Mouse (Mus musculus) C2C12 (cell line): ENCODE data around the gene Plin5. TPM values are rescaled to one million over a fixed set of nuclear protein-coding genes. Genes with fewer than 3 reads are reported as not detected.

Experiments
- H3K27me3 ChIP-seq: one replicate; pipeline ENCODE4 v1.6.1; 2011; ENCODE audit not compliant: control insufficient read depth, insufficient read depth, insufficient read length
- H3K36me3 ChIP-seq: one replicate; pipeline ENCODE4 v1.6.1; 2011; ENCODE audit not compliant: control insufficient read depth, insufficient read depth
- H3K4me3 ChIP-seq: one replicate; pipeline ENCODE4 v1.5.1; 2011; ENCODE audit warnings: mild to moderate bottlenecking, control low read depth; ENCODE audit not compliant: poor library complexity, insufficient read depth, severe bottlenecking
- H3K79me2 ChIP-seq: one replicate; pipeline ENCODE4 v1.6.1; 2011; ENCODE audit not compliant: control insufficient read depth, insufficient read depth
- H3K79me3 ChIP-seq: one replicate; pipeline ENCODE4 v1.6.1; 2011; ENCODE audit warnings: low read depth, control low read depth
- H3ac ChIP-seq: one replicate; pipeline ENCODE3; 2011; ENCODE audit warnings: low read depth; ENCODE audit not compliant: control insufficient read depth, insufficient read length
- CEBPB ChIP-seq: IDR thresholded peaks from one replicate; pipeline ENCODE4 v1.6.1; 2011; ENCODE audit warnings: low read depth, mild to moderate bottlenecking, control low read depth, moderate library complexity
- CTCF ChIP-seq: IDR thresholded peaks from one replicate; pipeline ENCODE4 v1.5.1; 2011; ENCODE audit not compliant: control insufficient read depth, insufficient read depth, insufficient read length
- FOSL1 ChIP-seq: IDR thresholded peaks from one replicate; pipeline ENCODE4 v1.8.0; 2011; ENCODE audit warnings: mild to moderate bottlenecking, low read length; ENCODE audit not compliant: poor library complexity, insufficient read depth, severe bottlenecking
- MAX ChIP-seq: IDR thresholded peaks from one replicate; pipeline ENCODE4 v1.6.1; 2011; ENCODE audit warnings: mild to moderate bottlenecking, control low read depth
- MYOD1 ChIP-seq: IDR thresholded peaks from one replicate; pipeline ENCODE4 v1.6.1; 2011; ENCODE audit warnings: low read depth; ENCODE audit not compliant: control insufficient read depth, insufficient read length
- MYOG ChIP-seq: IDR thresholded peaks from one replicate; pipeline ENCODE4 v1.6.1; 2011; ENCODE audit not compliant: control insufficient read depth, insufficient read length; ENCODE audit errors: extremely low read depth
- USF1 ChIP-seq: IDR thresholded peaks from one replicate; pipeline ENCODE4 v1.6.1; 2011; ENCODE audit warnings: low read depth, mild to moderate bottlenecking, control low read depth, moderate library complexity
- polyA plus RNA-seq: library from polyadenylated mRNA; unstranded; fragments of >200 nt; fragmentation: generic; extraction: Trizol; gene quantifications from one replicate; pipeline ENCODE4 v1.2.1, GENCODE M21; 2012; ENCODE audit warnings: missing spikeins

The Plin5 gene
- polyA plus RNA-seq, 1 experiment, result 0.08 TPM

GRCm38 (mm10) chr17:56077523-56077922 lies 39.9 kb downstream of the Plin5 start:
- H3K79me2 ChIP-seq, result peaks cover 35% of the 10 kb centered on the region
- H3K27me3 ChIP-seq, result no peaks in the 10 kb centered on the region
- TF ChIP-seq CTCF (no peak), MYOD1 (no peak), CEBPB (no peak), USF1 (no peak), MYOG (no peak), FOSL1 (no peak), MAX (no peak)
- peaks cover 23% of the 10 kb centered on the region for H3K79me3 ChIP-seq
- H3ac ChIP-seq, result no peak overlapping the region
- peaks cover 8% of the 10 kb centered on the region for H3K36me3 ChIP-seq
- no peak overlapping the region for H3K4me3 ChIP-seq

DNA sequence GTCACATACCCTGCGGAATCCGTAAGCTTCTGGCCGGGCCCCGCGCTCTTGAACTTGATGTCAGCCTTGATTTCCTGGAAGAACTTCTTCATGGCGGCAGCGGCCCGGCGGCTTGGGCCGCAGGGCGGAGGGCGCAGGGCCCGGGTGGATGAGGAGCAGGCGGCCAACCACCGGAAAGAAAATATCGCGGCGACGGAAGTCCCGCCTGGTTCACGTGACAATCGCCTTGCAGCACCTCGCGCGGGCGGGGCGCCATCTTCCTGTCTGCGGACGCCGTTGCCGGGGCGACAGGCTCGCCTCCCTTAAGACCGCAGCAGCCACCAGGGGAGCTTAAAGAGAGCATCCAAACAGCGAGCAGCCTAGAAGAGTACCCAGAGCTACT lies 42.6 kb downstream of the Plin5 start, which contains the start of gene Ubxn6:
TSS of gene Ubxn6 (minus strand) at position 202 of the 382 bp plus-strand sequence.
- peaks cover under 1% of the 10 kb centered on the region for H3K36me3 ChIP-seq
- peaks cover 8% of the 10 kb centered on the region for H3K79me2 ChIP-seq
- TF ChIP-seq USF1, result peak; percentile 86
- TF ChIP-seq MAX, result peak; percentile 82
- TF ChIP-seq FOSL1, result no peak
- H3ac ChIP-seq, result peak within 1 kb of the TSS; percentile 51
- no peaks in the 10 kb centered on the region for H3K79me3 ChIP-seq
- H3K4me3 ChIP-seq, result peak within 1 kb of the TSS; percentile 79
- no peaks in the 10 kb centered on the region for H3K27me3 ChIP-seq

GRCm38 (mm10) chr17:56074097-56074826 lies 43.1 kb downstream of the Plin5 start:
- H3K79me3 ChIP-seq, result no peaks in the 10 kb centered on the region
- peaks cover 7% of the 10 kb centered on the region for H3K36me3 ChIP-seq
- H3ac ChIP-seq, result peak overlapping the region; percentile 51
- H3K27me3 ChIP-seq, result no peaks in the 10 kb centered on the region
- peak overlapping the region; percentile 79 for H3K4me3 ChIP-seq
- H3K79me2 ChIP-seq, result peaks cover 6% of the 10 kb centered on the region
- TF ChIP-seq MYOG (no peak), USF1 (no peak), MYOD1 (no peak), CEBPB (no peak), CTCF (no peak), MAX (no peak), FOSL1 (no peak)

GRCm38 (mm10) chr17:56072243-56072642 lies 45.2 kb downstream of the Plin5 start:
- H3K27me3 ChIP-seq, result no peaks in the 10 kb centered on the region
- no peak overlapping the region for H3ac ChIP-seq
- TF ChIP-seq CEBPB (no peak), MAX (no peak), USF1 (no peak), MYOG (no peak), FOSL1 (no peak), MYOD1 (no peak), CTCF (no peak)
- no peak overlapping the region for H3K4me3 ChIP-seq
- H3K79me3 ChIP-seq, result no peaks in the 10 kb centered on the region
- H3K36me3 ChIP-seq, result peaks cover 27% of the 10 kb centered on the region
- peaks cover 6% of the 10 kb centered on the region for H3K79me2 ChIP-seq

DNA sequence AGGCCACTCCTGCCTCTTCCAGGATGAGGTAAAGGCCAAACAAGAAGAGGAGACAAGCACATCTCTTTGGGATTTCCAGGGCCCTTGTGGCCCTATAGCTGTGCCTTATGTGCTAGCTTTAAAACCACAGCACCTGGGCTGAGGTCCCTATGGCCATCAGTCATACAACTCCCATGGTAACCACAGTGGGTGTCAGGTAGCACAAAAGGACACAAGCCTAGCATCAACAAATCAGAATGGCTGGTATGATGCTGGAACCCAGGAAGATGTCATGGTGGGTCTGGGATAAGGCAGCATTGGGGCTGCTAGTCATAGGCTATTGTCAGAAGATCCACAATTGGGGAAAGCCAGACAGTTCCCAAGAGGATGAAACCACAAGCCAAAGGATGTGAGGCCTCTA lies 46.3 kb downstream of the Plin5 start:
- Histone ChIP-seq H3K79me3 (no peaks in the 10 kb centered on the region), H3K27me3 (no peaks in the 10 kb centered on the region), H3K79me2 (peaks cover 6% of the 10 kb centered on the region), H3K4me3 (no peak overlapping the region), H3ac (no peak overlapping the region), H3K36me3 (peaks cover 36% of the 10 kb centered on the region)
- TF ChIP-seq FOSL1 (no peak), MAX (no peak), CEBPB (no peak), MYOD1 (no peak), MYOG (no peak), CTCF (no peak), USF1 (no peak)
